Mouse (Mus musculus) ES-Bruce4 (cell line): ENCODE results near the gene Morn1. TPM values are rescaled to one million over a fixed set of nuclear protein-coding genes. Genes with fewer than 3 reads are reported as not detected.
"Not testable (repeated sequence)": the region's sequence is repeated elsewhere in the genome, so short reads cannot be mapped to it uniquely, and the experiment has no call there.

Source experiments
- H3K27ac ChIP-seq: 2 replicates; pipeline ENCODE4 v1.5.1; 2012; ENCODE audit warnings: low read length, inconsistent platforms; ENCODE audit not compliant: insufficient read depth
- H3K27me3 ChIP-seq: 2 replicates; pipeline ENCODE4 v1.6.1; 2012; ENCODE audit warnings: mild to moderate bottlenecking, low read length, inconsistent platforms; ENCODE audit not compliant: control insufficient read depth, poor library complexity, insufficient read depth, severe bottlenecking
- H3K36me3 ChIP-seq: 2 replicates; pipeline ENCODE4 v1.6.1; 2012; ENCODE audit warnings: inconsistent platforms, mild to moderate bottlenecking, low read length, moderate library complexity; ENCODE audit not compliant: control insufficient read depth, poor library complexity, insufficient read depth, severe bottlenecking
- H3K4me1 ChIP-seq: one replicate; pipeline ENCODE4 v1.8.1; 2011; ENCODE audit warnings: low read length; ENCODE audit not compliant: control insufficient read depth, insufficient read depth
- H3K4me3 ChIP-seq: 2 replicates; pipeline ENCODE4 v1.5.1; 2011; ENCODE audit warnings: low read depth, mild to moderate bottlenecking, low read length
- H3K9ac ChIP-seq: 2 replicates; pipeline ENCODE4 v1.6.1; 2012; ENCODE audit warnings: low read depth, mild to moderate bottlenecking, inconsistent platforms; ENCODE audit not compliant: poor library complexity, severe bottlenecking
- H3K9me3 ChIP-seq: replicated peaks from 2 replicates; pipeline ENCODE4 v1.6.1; 2012; ENCODE audit warnings: mild to moderate bottlenecking, low read length, inconsistent platforms; ENCODE audit not compliant: control insufficient read depth, poor library complexity, insufficient read depth, severe bottlenecking
- CTCF ChIP-seq: IDR thresholded peaks from one replicate; pipeline ENCODE4 v1.8.1; 2011; ENCODE audit warnings: low read depth, low read length
- EP300 ChIP-seq: IDR thresholded peaks from 2 replicates; pipeline ENCODE4 v1.6.1; 2011; ENCODE audit warnings: low read depth, low read length; ENCODE audit not compliant: insufficient read depth
- POLR2A ChIP-seq: IDR thresholded peaks from one replicate; pipeline ENCODE4 v1.8.1; 2011; ENCODE audit warnings: low read length; ENCODE audit not compliant: insufficient read depth
- polyA plus RNA-seq: library from polyadenylated mRNA; stranded (reverse); fragments of >200 nt; gene quantifications from 2 replicates; pipeline ENCODE4 v1.2.4, GENCODE M21; 2011; ENCODE audit warnings: low read depth; ENCODE audit not compliant: missing spikeins, insufficient read depth, insufficient read length

Gene Morn1
- polyA plus RNA-seq, 1 experiment, result 11.6 TPM

DNA sequence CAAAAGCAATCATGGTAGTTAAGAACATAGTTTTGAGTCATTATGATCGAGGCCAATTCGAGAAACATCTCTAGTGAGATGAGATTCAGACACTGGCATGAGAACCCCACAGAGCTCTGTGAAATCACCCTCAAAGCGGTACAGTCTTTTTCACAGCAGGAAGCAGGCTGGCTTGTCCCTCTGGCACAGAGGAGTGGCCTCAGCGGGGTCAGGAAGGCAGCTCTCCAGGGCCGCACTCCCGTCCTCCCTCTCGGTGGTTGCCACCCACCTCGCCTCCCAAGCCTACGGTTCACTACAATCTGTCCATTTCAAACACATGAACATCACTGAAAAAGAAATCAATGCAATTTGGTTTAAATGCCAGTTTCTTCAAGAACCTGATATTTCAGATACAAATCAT, 12.0 kb upstream of the Morn1 start:
- Histone ChIP-seq H3K36me3 (peaks cover 63% of the 10 kb centered on the region), H3K9me3 (no peaks in the 10 kb centered on the region), H3K27ac (no peak overlapping the region), H3K4me3 (no peak overlapping the region), H3K4me1 (no peaks in the 10 kb centered on the region), H3K27me3 (no peaks in the 10 kb centered on the region), H3K9ac (no peak overlapping the region)
- TF ChIP-seq EP300 (no peak), POLR2A (no peak), CTCF (no peak)

GRCm38 (mm10) chr4:155075137-155075536, 11.2 kb upstream of the Morn1 start:
- Histone ChIP-seq H3K9me3 (no peaks in the 10 kb centered on the region), H3K9ac (no peak overlapping the region), H3K36me3 (peaks cover 67% of the 10 kb centered on the region), H3K27ac (no peak overlapping the region), H3K27me3 (no peaks in the 10 kb centered on the region), H3K4me3 (no peak overlapping the region), H3K4me1 (no peaks in the 10 kb centered on the region)
- TF ChIP-seq EP300 (no peak), CTCF (peak; percentile 77)

DNA sequence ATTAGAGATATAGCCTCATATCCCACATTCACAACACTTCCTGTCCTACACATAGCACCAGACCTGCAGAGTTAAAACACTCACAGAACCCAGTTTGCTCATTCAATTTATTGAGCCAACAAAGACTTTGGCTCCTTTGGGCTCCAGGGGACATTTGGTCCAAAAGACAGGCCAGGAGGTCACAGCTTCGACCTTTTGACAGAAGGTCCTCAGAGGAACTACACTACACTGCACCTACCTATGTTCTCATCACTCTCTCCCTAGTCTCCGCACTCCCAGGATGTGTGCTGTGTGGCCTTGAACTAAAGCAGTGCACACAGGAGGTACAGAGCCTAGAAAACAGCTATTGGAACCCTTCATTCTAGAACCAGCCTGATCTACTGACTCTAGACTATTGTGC, 10.6 kb upstream of the Morn1 start:
- Histone ChIP-seq H3K27me3 (no peaks in the 10 kb centered on the region), H3K4me1 (no peaks in the 10 kb centered on the region), H3K36me3 (peaks cover 68% of the 10 kb centered on the region), H3K27ac (no peak overlapping the region), H3K9ac (no peak overlapping the region), H3K4me3 (no peak overlapping the region), H3K9me3 (no peaks in the 10 kb centered on the region)
- TF ChIP-seq POLR2A (no peak), EP300 (no peak), CTCF (no peak)

- Histone ChIP-seq H3K27ac (no peak overlapping the region), H3K27me3 (no peaks in the 10 kb centered on the region), H3K4me1 (no peaks in the 10 kb centered on the region), H3K9ac (no peak overlapping the region), H3K4me3 (no peak overlapping the region), H3K9me3 (no peaks in the 10 kb centered on the region), H3K36me3 (peaks cover 62% of the 10 kb centered on the region)
- TF ChIP-seq EP300 (no peak), POLR2A (no peak)
Measured at GRCm38 (mm10) chr4:155076677-155077076, 9.7 kb upstream of the Morn1 start.

DNA sequence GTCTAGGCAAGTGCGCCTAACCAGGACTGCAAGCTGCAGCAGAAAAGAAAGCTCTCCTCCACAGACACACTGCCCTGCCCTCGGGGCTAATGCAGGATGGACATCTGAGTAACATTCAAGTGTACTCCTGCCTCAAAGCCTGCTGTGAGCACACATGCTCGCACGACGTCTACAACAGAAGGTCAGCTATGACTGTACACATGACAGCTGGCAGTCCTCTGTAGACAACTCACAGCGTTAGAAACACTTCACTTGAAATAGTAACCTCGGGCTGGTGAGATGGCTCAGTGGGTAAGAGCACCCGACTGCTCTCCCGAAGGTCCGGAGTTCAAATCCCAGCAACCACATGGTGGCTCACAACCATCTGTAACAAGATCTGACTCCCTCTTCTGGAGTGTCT, 7.6 kb upstream of the Morn1 start:
- not testable (repeated sequence) for H3K4me3 ChIP-seq, H3K27me3 ChIP-seq, H3K9ac ChIP-seq, H3K9me3 ChIP-seq, H3K4me1 ChIP-seq, H3K27ac ChIP-seq
- peaks cover 52% of the 10 kb centered on the region for H3K36me3 ChIP-seq

DNA sequence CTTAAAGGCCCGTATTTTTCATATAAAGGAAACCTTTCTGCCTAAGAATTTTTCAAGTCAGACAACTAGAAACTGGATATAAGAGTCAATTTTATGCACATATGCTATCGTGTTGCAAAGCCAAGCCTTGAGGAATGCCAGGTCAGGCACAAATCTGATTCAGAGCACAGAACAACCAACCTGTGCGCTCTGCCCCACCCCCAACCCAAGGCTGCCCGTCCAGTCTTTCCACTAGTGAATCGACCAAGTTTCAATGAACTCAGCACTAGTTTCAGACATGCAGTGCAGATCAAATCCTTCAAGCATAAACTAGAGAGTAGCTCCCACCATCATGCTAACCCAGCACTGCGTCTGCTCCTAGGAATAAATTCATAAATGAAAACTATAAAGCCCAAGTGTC, 6.7 kb upstream of the Morn1 start:
- H3K36me3 ChIP-seq, result peaks cover 47% of the 10 kb centered on the region
- H3K4me3 ChIP-seq, result no peak overlapping the region
- H3K27ac ChIP-seq, result 0 out of 2 replicates have a peak overlapping the region, but pooled peaks have one; percentile 5
- no peaks in the 10 kb centered on the region for H3K4me1 ChIP-seq
- no peaks in the 10 kb centered on the region for H3K27me3 ChIP-seq
- H3K9me3 ChIP-seq, result no peaks in the 10 kb centered on the region
- H3K9ac ChIP-seq, result no peak overlapping the region
- TF ChIP-seq CTCF, result no peak
- no peak for TF ChIP-seq EP300
- no peak for TF ChIP-seq POLR2A
